Comparison of ENCODE assay signal across 13 mouse cellular contexts in genomic region chr11:119035094-119035685, GRCm38 (mm10). TPM values are rescaled to one million over a fixed set of nuclear protein-coding genes. Genes with fewer than 3 reads are reported as not detected.
A peak's percentile ranks its signal among the peaks of the same experiment; 100 is the strongest.
DNase-seq lines count a peak whose midpoint lies in the region; ATAC-seq lines count a peak whose summit lies in the region.
"Had no signal": no experiment of that assay in that cellular context is flagged by ENCODE, and none has a peak within 500 bp of the region (broad histone marks: within the 10 kb centered on the region; RNA-seq: fewer than 3 reads in every experiment).

No protein-coding gene starts in this region.

- H3K9ac ChIP-seq in intestine, embryonic 14.5 days (ENCODE audit: low read length) = no peak overlapping the region
- H3K9ac ChIP-seq in intestine, embryonic 16.5 days (ENCODE audit: low read depth, low read length) = no peak overlapping the region
- peak overlapping the region; percentile 7; the same call in 1 of the 2 replicates for H3K9ac ChIP-seq in embryonic facial prominence, embryonic 13.5 days
- H3K9ac ChIP-seq in hindbrain, embryonic 12.5 days = no peak overlapping the region; the same call in 1 of the 2 replicates
- H3K9ac ChIP-seq in midbrain, embryonic 12.5 days (replicated peaks) = peak overlapping the region; percentile 11; the same call in 1 of the 2 replicates
- H3K9ac ChIP-seq: stomach, embryonic 15.5 days had no signal

- no peak for ATAC-seq in intestine, embryonic 14.5 days (replicated peaks; ENCODE audit: low FRiP score, low TSS enrichment, low read depth)
- no peak for ATAC-seq in intestine, embryonic 16.5 days
- no peak for ATAC-seq in embryonic facial prominence, embryonic 13.5 days (ENCODE audit: insufficient number of reproducible peaks, insufficient read depth, low FRiP score, low TSS enrichment, low read depth)
- no peak for ATAC-seq in hindbrain, embryonic 12.5 days (ENCODE audit: low FRiP score)
- no peak; the same call in 1 of the 2 replicates for ATAC-seq in midbrain, embryonic 12.5 days (ENCODE audit: low FRiP score, low read depth)

- peaks cover 18% of the 10 kb centered on the region for H3K36me3 ChIP-seq in intestine, embryonic 14.5 days (ENCODE audit: control insufficient read depth, insufficient read depth, low read length)
- H3K36me3 ChIP-seq in intestine, embryonic 16.5 days (ENCODE audit: control insufficient read depth, insufficient read depth, low read length) = peaks cover 6% of the 10 kb centered on the region
- H3K36me3 ChIP-seq in embryonic facial prominence, embryonic 13.5 days = peaks cover 19% of the 10 kb centered on the region
- peaks cover 16% of the 10 kb centered on the region for H3K36me3 ChIP-seq in hindbrain, embryonic 12.5 days
- peaks cover 18% of the 10 kb centered on the region for H3K36me3 ChIP-seq in midbrain, embryonic 12.5 days

- H3K4me1 ChIP-seq in intestine, embryonic 14.5 days (replicated peaks; ENCODE audit: control insufficient read depth, insufficient read depth, low read length) = peaks cover 28% of the 10 kb centered on the region
- H3K4me1 ChIP-seq in intestine, embryonic 16.5 days (ENCODE audit: control insufficient read depth, insufficient read depth, low read length) = peaks cover 36% of the 10 kb centered on the region
- H3K4me1 ChIP-seq in embryonic facial prominence, embryonic 13.5 days = peaks cover 56% of the 10 kb centered on the region
- H3K4me1 ChIP-seq in hindbrain, embryonic 12.5 days = peaks cover 58% of the 10 kb centered on the region
- peaks cover 60% of the 10 kb centered on the region for H3K4me1 ChIP-seq in midbrain, embryonic 12.5 days

- peak; percentile 63 for DNase-seq in intestine, embryonic 14.5 days (ENCODE audit: low spot score)
- no peak for DNase-seq in liver
- no peak for DNase-seq in layer of hippocampus, adult 11-12 months (ENCODE audit: low spot score)
- no peak for DNase-seq in adrenal gland, adult 8-10 months
- DNase-seq: heart, postnatal 14 days; lung, postnatal 36 days had no signal

- H3K9me3 ChIP-seq in intestine, embryonic 14.5 days (ENCODE audit: control insufficient read depth, low read length) = no peaks in the 10 kb centered on the region
- no peaks in the 10 kb centered on the region for H3K9me3 ChIP-seq in intestine, embryonic 16.5 days (ENCODE audit: control insufficient read depth, low read length)
- H3K9me3 ChIP-seq in embryonic facial prominence, embryonic 13.5 days = no peaks in the 10 kb centered on the region
- H3K9me3 ChIP-seq in hindbrain, embryonic 12.5 days (replicated peaks) = no peaks in the 10 kb centered on the region
- H3K9me3 ChIP-seq in midbrain, embryonic 12.5 days = no peaks in the 10 kb centered on the region
- H3K9me3 ChIP-seq: stomach, embryonic 15.5 days had no signal

- WGBS in intestine, embryonic 14.5 days = 3% methylated on average over 21 of the region's 21 CpGs
- 5% methylated on average over 21 of the region's 21 CpGs for WGBS in intestine, embryonic 16.5 days
- WGBS in embryonic facial prominence, embryonic 13.5 days = 5% methylated on average over 21 of the region's 21 CpGs
- under 1% methylated on average over 21 of the region's 21 CpGs for WGBS in hindbrain, embryonic 12.5 days
- WGBS in midbrain, embryonic 12.5 days = 2% methylated on average over 21 of the region's 21 CpGs

- peaks cover 53% of the 10 kb centered on the region for H3K27me3 ChIP-seq in intestine, embryonic 14.5 days (replicated peaks; ENCODE audit: control insufficient read depth, insufficient read depth, low read length)
- peaks cover 29% of the 10 kb centered on the region for H3K27me3 ChIP-seq in intestine, embryonic 16.5 days (replicated peaks; ENCODE audit: control insufficient read depth, insufficient read depth, low read length)
- peaks cover 65% of the 10 kb centered on the region for H3K27me3 ChIP-seq in embryonic facial prominence, embryonic 13.5 days
- H3K27me3 ChIP-seq in hindbrain, embryonic 12.5 days = peaks cover 61% of the 10 kb centered on the region
- H3K27me3 ChIP-seq in midbrain, embryonic 12.5 days = peaks cover 62% of the 10 kb centered on the region

- H3K4me3 ChIP-seq in intestine, embryonic 14.5 days (ENCODE audit: low read depth, low read length) = no peak overlapping the region; the same call in 1 of the 2 replicates
- no peak overlapping the region for H3K4me3 ChIP-seq in intestine, embryonic 16.5 days (ENCODE audit: low read length)
- peak overlapping the region; percentile 33 for H3K4me3 ChIP-seq in embryonic facial prominence, embryonic 13.5 days
- H3K4me3 ChIP-seq in hindbrain, embryonic 12.5 days = peak overlapping the region; percentile 4; the same call in 1 of the 2 replicates
- peak overlapping the region; percentile 18 for H3K4me3 ChIP-seq in midbrain, embryonic 12.5 days

- no peak overlapping the region for H3K27ac ChIP-seq in intestine, embryonic 14.5 days (ENCODE audit: low read depth)
- no peak overlapping the region for H3K27ac ChIP-seq in intestine, embryonic 16.5 days (ENCODE audit: low read length)
- H3K27ac ChIP-seq in embryonic facial prominence, embryonic 13.5 days = no peak overlapping the region
- no peak overlapping the region for H3K27ac ChIP-seq in hindbrain, embryonic 12.5 days
- H3K27ac ChIP-seq in midbrain, embryonic 12.5 days (replicated peaks) = no peak overlapping the region
- H3K27ac ChIP-seq: stomach, embryonic 15.5 days had no signal

- H3K4me2 ChIP-seq in intestine, embryonic 14.5 days (ENCODE audit: low read length) = no peak overlapping the region
- H3K4me2 ChIP-seq in intestine, embryonic 16.5 days (ENCODE audit: low read depth, low read length) = no peak overlapping the region
- peak overlapping the region; percentile 66; the same call in 1 of the 2 replicates for H3K4me2 ChIP-seq in embryonic facial prominence, embryonic 13.5 days
- peak overlapping the region; percentile 26; the same call in 1 of the 2 replicates for H3K4me2 ChIP-seq in hindbrain, embryonic 12.5 days (replicated peaks)
- peak overlapping the region; percentile 28 for H3K4me2 ChIP-seq in midbrain, embryonic 12.5 days (replicated peaks)

RNA-seq across cellular contexts. Expression of gene Cbx8, which starts 5.6 kb away (rescaled TPM):
- polyA plus RNA-seq in intestine, embryonic 14.5 days (2014; fragmentation: Nextera tagmentation; extraction: Ambion mirVana) = 7.7 and 11.4 TPM in 2 replicates
- 8.1 and 8.5 TPM in 2 replicates for polyA plus RNA-seq in intestine, embryonic 16.5 days (2015; fragmentation: Nextera tagmentation; extraction: Ambion mirVana)
- polyA plus RNA-seq in embryonic facial prominence, embryonic 13.5 days (2015; fragmentation: Nextera tagmentation; extraction: Ambion mirVana) = 6.8 and 10.7 TPM in 2 replicates
- 9.9 and 11.6 TPM in 2 replicates for polyA plus RNA-seq in hindbrain, embryonic 12.5 days (2016; fragmentation: Nextera tagmentation; extraction: Ambion mirVana)
- 12.1 and 15.1 TPM in 2 replicates for polyA plus RNA-seq in midbrain, embryonic 12.5 days (2016; fragmentation: Nextera tagmentation; extraction: Ambion mirVana)
- 10 to 100 TPM; 15.3 to 24.0 (median 16.5) TPM for total RNA-seq in adrenal gland, adult 8-10 months (2022)

RNA-seq across cellular contexts. Expression of gene Cbx2, which starts 12.4 kb away (rescaled TPM):
- 31.5 and 32.0 TPM in 2 replicates for polyA plus RNA-seq in intestine, embryonic 14.5 days (2014; fragmentation: Nextera tagmentation; extraction: Ambion mirVana)
- polyA plus RNA-seq in intestine, embryonic 16.5 days (2015; fragmentation: Nextera tagmentation; extraction: Ambion mirVana) = 17.8 and 18.1 TPM in 2 replicates
- 54.4 and 64.8 TPM in 2 replicates for polyA plus RNA-seq in embryonic facial prominence, embryonic 13.5 days (2015; fragmentation: Nextera tagmentation; extraction: Ambion mirVana)
- polyA plus RNA-seq in hindbrain, embryonic 12.5 days (2016; fragmentation: Nextera tagmentation; extraction: Ambion mirVana) = 60.5 and 62.5 TPM in 2 replicates
- polyA plus RNA-seq in midbrain, embryonic 12.5 days (2016; fragmentation: Nextera tagmentation; extraction: Ambion mirVana) = 81.0 and 86.0 TPM in 2 replicates
- 1 to 10 TPM; 4.6 to 8.1 (median 5.6) TPM for total RNA-seq in adrenal gland, adult 8-10 months (2022)

RNA-seq across cellular contexts. Expression of gene Enpp7, which starts 47.2 kb away (rescaled TPM):
- polyA plus RNA-seq in intestine, embryonic 14.5 days (2014; fragmentation: Nextera tagmentation; extraction: Ambion mirVana) = not detected in 2 replicates
- polyA plus RNA-seq in intestine, embryonic 16.5 days (2015; fragmentation: Nextera tagmentation; extraction: Ambion mirVana) = 0.57 and 1.7 TPM in 2 replicates
- not detected in 2 replicates for polyA plus RNA-seq in embryonic facial prominence, embryonic 13.5 days (2015; fragmentation: Nextera tagmentation; extraction: Ambion mirVana)
- not detected in 2 replicates for polyA plus RNA-seq in hindbrain, embryonic 12.5 days (2016; fragmentation: Nextera tagmentation; extraction: Ambion mirVana)
- not detected in 2 replicates for polyA plus RNA-seq in midbrain, embryonic 12.5 days (2016; fragmentation: Nextera tagmentation; extraction: Ambion mirVana)
- not detected for total RNA-seq in adrenal gland, adult 8-10 months (2022)
- total RNA-seq: heart, postnatal 14 days; left cerebral cortex, postnatal 36 days had no signal
- polyA plus RNA-seq: CD4-positive, CD25-positive, alpha-beta regulatory T cell, adult 4 months; stomach, embryonic 15.5 days had no signal

RNA-seq across cellular contexts. Expression of gene Cbx4, which starts 50.8 kb away (rescaled TPM):
- 9.9 and 10.5 TPM in 2 replicates for polyA plus RNA-seq in intestine, embryonic 14.5 days (2014; fragmentation: Nextera tagmentation; extraction: Ambion mirVana)
- polyA plus RNA-seq in intestine, embryonic 16.5 days (2015; fragmentation: Nextera tagmentation; extraction: Ambion mirVana) = 9.3 and 10.0 TPM in 2 replicates
- 13.0 and 14.4 TPM in 2 replicates for polyA plus RNA-seq in embryonic facial prominence, embryonic 13.5 days (2015; fragmentation: Nextera tagmentation; extraction: Ambion mirVana)
- 13.2 and 15.0 TPM in 2 replicates for polyA plus RNA-seq in hindbrain, embryonic 12.5 days (2016; fragmentation: Nextera tagmentation; extraction: Ambion mirVana)
- 12.4 and 15.2 TPM in 2 replicates for polyA plus RNA-seq in midbrain, embryonic 12.5 days (2016; fragmentation: Nextera tagmentation; extraction: Ambion mirVana)
- 100 to 1,000 TPM in 1 of 4 experiments, 10 to 100 TPM in 3; 70.8 to 227 (median 87.4) TPM for total RNA-seq in adrenal gland, adult 8-10 months (2022)

Comparison
In these comparisons a context has a peak if more than half of its experiments do, and no peak if none do; other contexts are left out.
1. H3K4me2 ChIP-seq: peak in embryonic facial prominence, embryonic 13.5 days (single experiment), hindbrain, embryonic 12.5 days (single experiment) and midbrain, embryonic 12.5 days (single experiment); none in intestine, embryonic 14.5 days (single experiment) and intestine, embryonic 16.5 days (single experiment).
2. H3K4me3 ChIP-seq: peak in embryonic facial prominence, embryonic 13.5 days (single experiment), hindbrain, embryonic 12.5 days (single experiment) and midbrain, embryonic 12.5 days (single experiment); none in intestine, embryonic 14.5 days (single experiment) and intestine, embryonic 16.5 days (single experiment).
3. H3K9ac ChIP-seq: peak in embryonic facial prominence, embryonic 13.5 days (single experiment) and midbrain, embryonic 12.5 days (single experiment); none in intestine, embryonic 14.5 days (single experiment), intestine, embryonic 16.5 days (single experiment) and hindbrain, embryonic 12.5 days (single experiment).